Mouse (Mus musculus) kidney, adult 2 months (tissue): Measurements from ENCODE around the gene Dera.

Experiments used
- CTCF ChIP-seq: fragments of 200-500 bp; conservative IDR thresholded peaks from 2 replicates; pipeline ENCODE4 v1.5.1; 2011; ENCODE audit warnings: low read depth, mild to moderate bottlenecking, control low read depth, low read length, moderate library complexity, mixed read lengths; ENCODE audit not compliant: insufficient read depth, insufficient read length
- POLR2A ChIP-seq: fragments of 200-500 bp; IDR thresholded peaks from one replicate; pipeline ENCODE4 v1.6.1; 2011; ENCODE audit warnings: low read depth, low read length, control low read depth

GRCm38 (mm10) chr6:137887258-137887657 is 132.9 kb downstream of the Dera start:
- no peak for TF ChIP-seq POLR2A
- no peak for TF ChIP-seq CTCF
